Mouse (Mus musculus): ENCODE measurements around the gene Pnkp. TPM values are rescaled to one million over a fixed set of nuclear protein-coding genes. Genes with fewer than 3 reads are reported as not detected.

Gene Pnkp
- 10 to 100 TPM; 33.1 to 36.3 TPM for total RNA-seq (2021)
- long read RNA-seq, experiment 1, transcript Pnkp-201 (16 exons, 2,184 nt) = major isoform, 7 of 21 reads
- long read RNA-seq, experiment 1, partial matches to known transcripts = 1 of 21 reads
- long read RNA-seq, experiment 1, other reads (novel, unspliced or antisense) = 12 of 21 reads
- long read RNA-seq, experiment 2, transcript Pnkp-201 (16 exons, 2,184 nt) = major isoform, 11 of 34 reads
- long read RNA-seq, experiment 2, partial matches to known transcripts = 4 of 34 reads
- long read RNA-seq, experiment 2, other reads (novel, unspliced or antisense) = 17 of 34 reads

DNA sequence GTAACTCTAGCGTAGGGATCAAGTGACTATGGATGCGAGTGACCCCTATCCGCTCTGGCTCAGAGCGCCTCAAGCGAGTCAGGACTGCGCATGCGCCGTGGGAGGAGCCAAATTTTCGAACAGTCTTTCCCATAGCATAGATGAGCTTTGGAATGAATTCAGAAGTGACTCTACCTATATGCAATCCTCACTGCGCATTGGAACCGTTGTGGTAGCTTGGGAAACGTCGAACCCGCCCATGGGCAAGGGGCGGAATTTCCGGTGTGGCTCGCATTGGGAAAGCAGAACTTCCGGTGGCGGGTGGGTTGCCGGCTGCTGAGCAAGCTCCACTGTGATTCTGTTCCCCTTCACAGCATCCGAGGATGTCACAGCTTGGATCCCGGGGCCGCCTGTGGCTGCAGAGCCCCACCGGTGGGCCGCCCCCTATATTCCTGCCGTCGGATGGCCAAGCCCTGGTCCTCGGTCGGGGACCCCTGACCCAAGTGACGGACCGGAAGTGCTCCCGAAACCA, at the start of gene Pnkp:
Pnkp (plus strand) TSS at position 98 of the 511 bp plus-strand sequence.
- Histone ChIP-seq H3K4me3 (peak within 1 kb of the TSS; percentile 94), H3K27ac (peak within 1 kb of the TSS; percentile 92)
- DNase-seq (ENCODE audit: low spot score in 2 of 2) = peak; percentile 91 to 94
- TF ChIP-seq CTCF (conservative IDR thresholded peaks at IDR 0.05) = no peak; the same call in 1 of the 2 replicates

DNA sequence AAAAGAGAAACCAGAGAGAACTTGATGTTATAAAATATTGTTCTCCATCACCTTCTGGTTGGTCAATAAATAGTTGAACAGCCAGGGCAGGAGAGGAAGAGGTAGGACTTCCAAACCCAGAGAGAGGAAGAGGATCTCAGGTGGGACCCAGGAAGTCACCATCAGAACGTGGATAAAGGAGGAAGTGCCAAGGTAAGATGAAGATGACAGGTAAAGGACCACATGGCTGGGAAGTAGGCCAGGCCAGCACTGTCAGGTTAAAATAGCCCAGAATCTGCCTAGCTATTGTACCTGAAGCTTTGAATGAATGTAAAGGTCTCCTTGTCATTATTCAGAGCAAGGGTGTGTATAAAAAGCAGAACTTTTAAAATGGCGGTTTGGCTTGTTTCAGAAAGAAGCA, 48.0 kb upstream of the Pnkp start:
- TF ChIP-seq CTCF (conservative IDR thresholded peaks at IDR 0.05) = no peak
- DNase-seq (ENCODE audit: low spot score in 2 of 2) = no peak
- H3K4me3 ChIP-seq = no peak overlapping the region
- H3K27ac ChIP-seq = no peak overlapping the region

DNA sequence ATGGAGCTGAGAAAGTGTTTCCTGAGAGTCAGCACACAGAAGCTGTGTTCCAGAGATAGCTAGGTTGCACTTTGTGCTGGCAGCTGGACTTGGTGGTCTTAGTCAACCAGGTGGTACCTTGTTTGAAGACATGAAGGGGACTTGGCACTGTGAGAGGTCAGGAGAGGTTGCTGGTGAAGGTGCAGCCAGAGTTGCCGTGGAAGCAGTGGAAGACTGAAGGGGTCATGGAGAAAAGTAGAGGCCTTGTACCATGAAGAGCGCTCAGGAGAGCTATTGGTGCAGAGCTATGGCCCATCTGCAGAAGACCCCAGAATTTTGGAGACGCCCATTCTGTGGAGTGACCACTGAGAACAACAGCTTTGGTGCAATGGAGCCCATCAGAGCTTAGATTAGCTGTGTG, 47.5 kb upstream of the Pnkp start:
- TF ChIP-seq CTCF (conservative IDR thresholded peaks at IDR 0.05) = no peak
- no peak overlapping the region for H3K4me3 ChIP-seq
- DNase-seq (ENCODE audit: low spot score in 2 of 2) = no peak

DNA sequence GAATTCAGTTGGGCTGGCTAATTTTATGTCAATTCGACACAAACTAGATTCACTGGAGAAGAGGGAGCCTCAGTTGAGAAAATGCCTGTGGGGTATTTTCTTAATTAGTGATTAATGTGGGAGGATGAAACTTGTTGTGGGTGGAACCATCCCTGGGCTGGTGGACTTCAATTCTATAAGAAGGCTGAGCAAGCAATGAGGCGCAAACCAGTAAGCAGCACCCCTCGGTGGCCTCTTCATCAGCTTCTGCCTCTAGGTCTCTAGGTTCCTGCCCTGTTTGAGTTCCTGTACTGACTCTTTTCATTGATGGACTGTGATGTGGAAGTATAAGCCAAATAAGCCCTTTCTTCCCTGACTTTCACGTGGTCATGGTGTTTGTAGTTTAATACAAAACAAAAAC, 46.6 kb upstream of the Pnkp start:
- no peak for DNase-seq (ENCODE audit: low spot score in 2 of 2)
- TF ChIP-seq CTCF (conservative IDR thresholded peaks at IDR 0.05) = no peak
- Histone ChIP-seq H3K4me3 (no peak overlapping the region), H3K27ac (no peak overlapping the region)

More for the DNA sequence above, 47.5 kb upstream of the Pnkp start:
- H3K27ac ChIP-seq = no peak overlapping the region

DNA sequence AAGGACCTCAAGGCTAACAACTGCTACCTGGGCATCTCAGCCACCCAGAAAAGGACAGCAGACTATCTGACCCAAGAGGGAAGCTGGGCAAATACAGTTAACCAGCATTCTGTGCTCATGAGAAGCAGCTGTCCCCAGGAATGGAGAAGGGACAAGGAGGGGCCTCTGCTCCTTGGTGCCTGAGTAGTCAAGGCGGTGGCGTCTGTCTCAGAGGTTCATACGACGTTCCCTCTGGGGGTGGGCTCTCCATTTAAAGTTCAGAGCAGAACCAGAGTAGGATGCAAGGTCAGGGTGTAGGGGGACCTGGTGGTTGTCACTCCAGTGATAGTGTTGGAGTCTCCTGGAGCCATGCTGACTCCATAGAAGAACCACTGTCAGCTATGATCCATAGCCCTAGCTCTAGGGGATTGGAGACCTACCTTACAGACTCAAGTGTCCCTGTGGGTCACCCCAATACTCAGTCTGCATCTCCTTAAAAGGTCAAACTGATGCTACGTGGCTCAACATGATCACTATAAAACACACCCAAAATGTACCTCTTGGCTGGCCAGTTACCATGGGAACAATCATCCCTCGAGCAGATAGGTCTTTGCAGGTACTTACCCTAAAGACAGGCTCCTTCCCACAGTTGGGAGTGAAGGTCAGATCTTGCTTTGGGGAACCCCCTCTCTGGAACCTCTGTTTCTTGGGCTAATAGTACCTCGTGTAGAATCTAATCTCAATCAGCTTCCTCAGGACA, 46.0 kb upstream of the Pnkp start:
- no peak overlapping the region for H3K27ac ChIP-seq

DNA sequence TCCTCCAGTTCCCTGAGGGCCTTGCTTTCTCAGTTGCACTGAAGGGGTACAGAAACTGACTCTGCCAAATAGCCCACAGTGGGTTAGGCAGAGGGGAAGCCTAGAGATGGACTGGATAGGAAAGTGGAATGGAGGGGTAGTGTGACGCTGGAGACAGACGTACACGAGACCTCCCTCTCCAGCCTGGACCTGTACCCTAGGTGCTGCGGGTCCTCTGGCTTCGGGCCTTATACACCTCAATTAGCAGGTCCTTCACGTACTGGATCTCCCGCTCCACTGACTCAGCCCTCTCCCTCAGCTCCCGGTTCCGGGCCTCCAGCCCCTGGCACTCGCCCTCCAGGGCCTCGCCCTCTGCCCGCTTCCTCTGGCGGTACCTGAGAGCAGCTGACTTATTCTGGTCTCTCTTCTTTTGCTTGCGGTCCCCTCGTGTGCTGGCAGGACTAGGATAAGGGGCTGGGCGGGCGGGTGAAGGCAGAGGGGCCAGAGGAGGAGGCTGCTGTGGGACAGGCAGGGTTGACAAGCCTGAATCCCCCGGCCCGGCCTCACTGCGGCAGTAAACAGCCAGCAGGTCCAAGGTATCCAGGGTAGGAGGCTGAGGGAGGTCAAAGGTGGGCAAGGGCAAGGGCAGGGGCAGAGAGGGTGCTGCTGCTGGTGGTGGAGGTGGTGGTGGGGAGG, 44.2 kb upstream of the Pnkp start:
- no peak for TF ChIP-seq CTCF (conservative IDR thresholded peaks at IDR 0.05)
- no peak overlapping the region for H3K27ac ChIP-seq
- peak in 1 of 2 experiments; percentile 5 for DNase-seq (ENCODE audit: low spot score in 2 of 2)
- no peak overlapping the region for H3K4me3 ChIP-seq

More for the DNA sequence above, 46.0 kb upstream of the Pnkp start:
- DNase-seq (ENCODE audit: low spot score in 2 of 2) = no peak
- no peak for TF ChIP-seq CTCF (conservative IDR thresholded peaks at IDR 0.05)
- no peak overlapping the region for H3K4me3 ChIP-seq

DNA sequence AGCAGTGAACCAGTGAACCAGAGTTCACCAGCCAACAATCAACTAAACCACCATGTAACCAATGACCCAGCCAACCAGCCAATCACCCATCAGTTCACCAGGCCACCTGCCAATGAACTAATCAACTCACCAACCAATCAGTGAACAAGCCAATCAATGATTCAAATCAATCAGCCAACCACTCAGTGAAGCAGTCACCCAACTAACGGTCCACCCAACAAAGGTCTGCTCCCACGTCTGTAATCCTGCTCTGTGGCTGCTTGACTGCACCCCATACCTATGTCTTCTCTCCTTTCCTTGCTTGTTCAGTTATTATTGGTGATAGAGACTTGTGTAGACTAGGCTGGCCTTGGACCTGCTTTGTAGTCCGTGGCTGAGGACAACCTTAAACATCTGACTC, 43.0 kb upstream of the Pnkp start:
- H3K27ac ChIP-seq = no peak overlapping the region
- H3K4me3 ChIP-seq = no peak overlapping the region
- no peak for DNase-seq (ENCODE audit: low spot score in 2 of 2)
- TF ChIP-seq CTCF (conservative IDR thresholded peaks at IDR 0.05) = no peak

DNA sequence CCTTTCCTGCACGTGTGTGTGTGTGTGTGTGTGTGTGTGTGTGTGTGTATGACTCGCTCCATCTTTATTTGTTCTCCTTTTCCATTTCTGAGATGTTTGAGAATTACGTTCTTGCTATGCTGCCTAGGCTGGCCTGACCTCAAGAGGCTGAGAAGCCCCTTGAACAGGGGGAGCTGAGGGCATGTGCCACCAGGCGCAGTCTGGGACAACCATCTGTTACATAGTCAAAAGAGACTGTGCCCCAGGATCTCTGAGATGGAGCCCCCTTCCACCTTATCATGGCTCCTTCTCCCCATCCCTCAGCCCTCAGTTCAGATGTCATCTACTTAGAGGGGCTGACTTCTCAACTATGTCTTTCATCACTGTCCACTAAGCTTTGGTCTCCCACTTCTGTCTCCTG, 42.5 kb upstream of the Pnkp start:
- Histone ChIP-seq H3K27ac (no peak overlapping the region), H3K4me3 (no peak overlapping the region)
- no peak for TF ChIP-seq CTCF (conservative IDR thresholded peaks at IDR 0.05)
- peak in 1 of 2 experiments; percentile 7 for DNase-seq (ENCODE audit: low spot score in 2 of 2)

DNA sequence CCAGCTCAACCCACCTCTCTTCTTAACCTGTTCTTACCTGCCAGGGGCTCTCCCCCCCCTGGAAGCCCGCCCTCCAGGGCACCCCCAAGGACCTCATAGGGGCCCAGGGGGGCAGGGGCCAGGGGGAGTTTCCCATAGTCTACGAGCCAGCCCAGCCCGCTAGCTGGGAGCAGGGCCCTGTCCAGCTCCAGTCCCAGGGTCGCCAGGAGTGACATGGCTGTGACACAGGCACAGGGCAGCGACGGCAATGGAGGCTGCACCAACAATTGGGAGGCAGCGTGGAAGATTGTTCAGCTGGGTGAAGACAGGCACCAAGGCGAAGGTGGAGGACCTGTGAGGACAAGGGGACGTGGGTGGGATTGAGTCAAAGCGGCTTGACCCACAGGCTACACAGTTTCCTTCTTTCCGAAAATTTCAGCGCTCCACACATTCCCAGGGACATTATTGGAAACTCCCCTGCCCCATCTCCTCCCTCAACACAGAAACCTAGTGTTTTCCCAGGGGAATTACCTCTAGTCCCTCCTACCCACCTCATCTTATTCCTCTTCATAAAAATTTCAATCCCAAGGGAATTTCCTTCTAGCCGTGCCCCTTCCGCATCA, 41.9 kb upstream of the Pnkp start:
- TF ChIP-seq CTCF (conservative IDR thresholded peaks at IDR 0.05) = no peak
- Histone ChIP-seq H3K4me3 (peak overlapping the region; percentile 82), H3K27ac (peak overlapping the region; percentile 97)
- no peak for DNase-seq (ENCODE audit: low spot score in 2 of 2)

DNA sequence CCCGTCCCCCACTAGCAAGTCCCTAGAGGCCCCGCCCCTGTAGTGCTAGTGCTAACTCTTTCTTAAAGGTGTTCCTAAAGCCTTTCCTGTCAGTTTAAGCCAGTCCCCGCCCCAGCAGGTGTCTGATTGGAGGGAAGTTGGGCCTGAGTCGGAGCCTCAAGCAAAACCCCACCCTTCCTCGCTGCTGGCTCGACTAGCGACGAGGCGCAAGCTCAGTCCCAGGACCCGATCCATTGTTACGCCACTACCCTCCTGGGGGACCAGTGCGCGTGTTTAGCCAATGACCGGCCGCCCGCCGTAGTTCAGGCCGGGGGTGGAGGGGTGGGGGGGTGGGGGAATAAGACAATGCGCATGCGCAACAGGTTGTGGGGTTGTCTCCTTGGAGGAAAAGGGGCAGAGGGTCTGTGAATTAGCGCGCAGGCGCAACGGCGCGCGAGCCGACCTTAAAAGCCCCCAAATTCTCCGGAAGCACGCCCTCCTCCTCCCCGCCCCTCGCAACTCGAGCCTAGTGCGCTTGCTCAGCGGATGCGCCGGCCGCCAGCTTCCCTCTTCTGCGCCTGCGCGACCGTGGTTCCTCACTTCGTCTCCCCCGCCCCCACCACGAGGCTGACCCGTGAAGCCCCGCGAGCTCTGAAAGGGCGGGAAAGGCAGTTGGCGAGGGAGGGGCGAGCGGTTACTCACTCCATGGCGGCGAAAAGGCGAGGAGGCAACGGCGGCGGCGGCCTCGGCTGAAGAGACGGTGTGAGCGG, 41.0 kb upstream of the Pnkp start, which contains the start of the genes Nup62 and Il4i1:
Nup62 (plus strand) TSS at position 368 of the 749 bp plus-strand sequence.
Il4i1 (plus strand) TSS at position 667 of the 749 bp plus-strand sequence.
- peak within 1 kb of the TSS; percentile 82 for H3K4me3 ChIP-seq
- peak within 1 kb of the TSS; percentile 97 for H3K27ac ChIP-seq
- peak; percentile 98 to 99 for DNase-seq (ENCODE audit: low spot score in 2 of 2)
- TF ChIP-seq CTCF (conservative IDR thresholded peaks at IDR 0.05) = peak; percentile 35; the same call in 1 of the 2 replicates

DNA sequence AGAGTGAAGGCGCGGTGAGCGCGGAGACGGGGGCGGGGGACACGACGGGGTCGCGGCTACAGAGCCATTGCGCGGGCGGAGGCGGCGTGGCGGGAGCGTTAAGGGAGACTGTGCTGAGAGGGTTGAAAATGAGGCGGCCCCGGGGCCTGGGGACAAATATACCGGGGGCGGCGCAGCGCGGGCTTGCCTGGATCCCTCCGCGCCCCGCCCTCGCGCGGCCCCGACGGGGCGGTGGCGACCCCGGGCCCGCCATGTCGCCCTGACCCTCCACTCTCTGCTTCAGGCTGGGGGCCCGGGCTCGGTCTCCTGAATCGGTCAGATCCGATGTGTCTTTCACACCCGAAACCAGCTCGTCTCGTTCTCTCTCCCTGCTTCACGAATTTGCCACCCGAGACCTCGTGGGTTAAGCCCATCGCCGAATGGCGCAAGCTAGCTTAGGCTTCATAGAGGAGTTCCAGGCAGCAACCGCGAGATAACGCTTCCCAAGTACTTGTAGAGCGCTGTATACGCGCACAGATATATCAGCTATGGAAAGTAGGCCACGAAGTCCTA, 40.4 kb upstream of the Pnkp start, which contains the start of gene Atf5:
Atf5 (minus strand) TSS at position 189 of the 552 bp plus-strand sequence.
- TF ChIP-seq CTCF (conservative IDR thresholded peaks at IDR 0.05) = no peak
- peak within 1 kb of the TSS; percentile 97 for H3K27ac ChIP-seq
- DNase-seq (ENCODE audit: low spot score in 2 of 2) = peak in 1 of 2 experiments; percentile 35
- peak within 1 kb of the TSS; percentile 82 for H3K4me3 ChIP-seq

All from layer of hippocampus, adult 2 months (tissue).